Mouse (Mus musculus): ENCODE data around the gene Srgap2.
A peak's percentile ranks its signal among the peaks of the same experiment; 100 is the strongest.

The Srgap2 gene

DNA sequence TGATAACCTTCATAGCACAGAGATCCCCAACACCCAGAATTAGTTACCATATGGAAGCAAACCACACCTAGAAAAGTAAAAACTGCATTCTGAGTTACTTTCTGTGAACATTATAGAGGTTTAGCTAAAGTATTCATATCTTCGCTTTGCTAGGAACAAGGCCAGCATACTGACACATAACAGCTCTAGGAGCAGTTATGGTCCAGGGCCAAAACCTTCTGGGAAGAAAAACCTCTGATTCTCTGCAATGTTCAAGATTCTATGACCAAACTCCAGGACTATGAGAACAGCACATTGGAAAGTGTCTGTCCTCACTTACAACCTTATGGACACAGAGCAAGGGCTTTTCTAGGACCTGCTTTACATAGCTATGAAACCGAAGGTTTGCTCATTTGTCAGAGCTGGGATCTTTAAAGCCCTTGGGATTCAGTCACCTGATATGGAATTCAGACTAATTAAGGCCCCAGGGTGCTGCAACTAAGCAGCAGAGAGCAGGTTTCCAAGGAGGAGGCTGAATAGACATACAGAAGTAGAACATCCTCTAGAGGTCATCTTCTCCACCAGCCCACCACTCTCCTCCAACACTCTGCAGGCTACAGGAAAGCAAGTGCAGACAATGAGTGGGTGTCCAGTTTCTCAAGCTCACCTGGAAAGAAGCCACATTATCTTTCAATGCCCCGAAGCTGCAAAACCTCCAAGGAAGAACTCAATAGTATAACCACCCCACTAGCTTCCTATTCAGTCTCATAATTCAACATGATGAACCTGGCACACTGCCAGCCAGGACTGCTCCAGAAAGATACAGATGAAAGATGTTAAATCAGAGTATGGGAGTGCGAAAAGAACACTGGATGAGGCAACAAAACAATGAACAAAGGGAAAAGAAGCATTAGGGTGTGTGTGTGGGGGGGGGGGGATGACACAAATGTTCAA lies 32.9 kb downstream of the Srgap2 start:
- TF ChIP-seq GATA4 (IDR thresholded peaks at IDR 0.05; ENCODE audit: insufficient replicate concordance, low read length): no peak

DNA sequence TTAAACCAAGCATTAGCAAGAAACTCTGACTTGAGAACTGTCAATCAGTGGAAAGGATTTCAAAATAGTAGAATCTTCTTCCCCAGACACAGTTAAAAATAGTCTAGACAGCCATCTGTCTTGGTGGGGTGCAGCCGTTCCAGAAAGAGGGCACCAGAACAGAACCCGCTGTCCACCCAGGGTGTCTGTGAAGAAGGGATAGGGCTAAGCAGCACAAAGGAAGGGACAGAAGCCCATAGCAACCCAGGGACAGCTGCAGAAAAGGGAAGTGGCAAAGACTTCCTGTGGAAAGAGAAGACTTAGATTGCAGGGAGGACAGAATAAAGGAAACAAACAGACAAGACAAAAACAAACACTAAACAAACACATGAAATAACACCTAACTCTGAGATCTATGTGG lies 34.8 kb downstream of the Srgap2 start:
- no peak for TF ChIP-seq GATA4 (IDR thresholded peaks at IDR 0.05; ENCODE audit: insufficient replicate concordance, low read length)

- no peak for TF ChIP-seq GATA4 (IDR thresholded peaks at IDR 0.05; ENCODE audit: insufficient replicate concordance, low read length)
These were observed 35.6 kb downstream of the Srgap2 start for GRCm38 (mm10) chr1:131491579-131491978.

GRCm38 (mm10) chr1:131489312-131489711 lies 37.8 kb downstream of the Srgap2 start:
- TF ChIP-seq GATA4 (IDR thresholded peaks at IDR 0.05; ENCODE audit: insufficient replicate concordance, low read length): no peak

GRCm38 (mm10) chr1:131486094-131486850 lies 40.9 kb downstream of the Srgap2 start:
- TF ChIP-seq GATA4 (IDR thresholded peaks at IDR 0.05; ENCODE audit: insufficient replicate concordance, low read length): peak; percentile 26; the same call in 1 of the 2 replicates

- TF ChIP-seq GATA4 (IDR thresholded peaks at IDR 0.05; ENCODE audit: insufficient replicate concordance, low read length): no peak
These were observed 44.9 kb downstream of the Srgap2 start for GRCm38 (mm10) chr1:131482242-131482641.

- no peak for TF ChIP-seq GATA4 (IDR thresholded peaks at IDR 0.05; ENCODE audit: insufficient replicate concordance, low read length)
These were observed 45.8 kb downstream of the Srgap2 start for GRCm38 (mm10) chr1:131481391-131481790.

DNA sequence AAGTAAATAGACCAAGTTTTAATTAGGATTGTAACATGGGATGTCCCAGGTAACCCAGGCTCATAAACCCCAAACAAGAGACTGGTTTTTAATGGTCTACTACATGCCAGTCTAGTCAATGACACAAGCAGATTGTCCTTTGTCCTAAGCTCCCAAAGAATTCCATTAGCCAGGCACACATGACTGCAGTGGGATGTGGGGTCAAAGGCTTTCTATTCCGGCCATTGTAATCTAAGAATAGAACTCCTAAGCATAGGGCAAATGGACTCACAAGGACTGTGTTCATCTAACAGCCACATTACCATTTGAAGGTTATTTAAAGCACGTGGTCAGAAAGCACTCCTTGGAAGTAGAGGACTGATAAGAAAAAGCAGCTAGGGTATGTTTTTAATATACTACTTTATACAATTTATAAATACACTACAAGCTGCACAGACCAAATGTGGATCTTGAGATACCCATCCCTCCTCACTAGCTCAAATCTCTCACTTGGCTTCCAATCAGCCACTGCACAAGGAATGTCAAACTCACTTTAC lies 48.3 kb downstream of the Srgap2 start:
- TF ChIP-seq GATA4 (IDR thresholded peaks at IDR 0.05; ENCODE audit: insufficient replicate concordance, low read length): peak; percentile 39; the same call in 1 of the 2 replicates

- no peak for TF ChIP-seq GATA4 (IDR thresholded peaks at IDR 0.05; ENCODE audit: insufficient replicate concordance, low read length)
These were observed 51.8 kb downstream of the Srgap2 start for GRCm38 (mm10) chr1:131475306-131475705.

DNA sequence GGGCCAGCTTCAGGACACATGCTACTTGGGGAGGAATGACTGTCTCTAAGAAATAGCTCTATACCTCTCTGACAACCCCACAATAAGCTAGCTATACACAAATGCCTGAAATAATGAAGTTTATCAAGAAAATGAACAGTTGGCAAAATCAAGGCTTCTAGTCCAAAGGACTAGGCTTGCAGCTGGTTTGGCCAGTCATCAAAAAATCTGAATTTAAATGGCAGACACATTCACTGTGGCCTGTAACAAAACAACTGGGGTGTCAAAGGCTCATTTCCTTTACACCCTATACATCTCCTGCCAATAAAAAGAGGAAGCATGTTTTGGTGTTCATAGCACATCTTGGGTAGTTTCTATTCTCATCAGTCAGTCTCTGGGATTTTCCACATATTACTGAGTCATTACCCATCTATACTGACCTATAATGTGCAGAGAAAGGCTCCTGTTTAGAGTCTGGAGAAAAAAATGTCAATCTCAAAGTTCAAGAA lies 53.5 kb downstream of the Srgap2 start:
- TF ChIP-seq GATA4 (IDR thresholded peaks at IDR 0.05; ENCODE audit: insufficient replicate concordance, low read length): no peak

GRCm38 (mm10) chr1:131470597-131470996 lies 56.6 kb downstream of the Srgap2 start:
- no peak for TF ChIP-seq GATA4 (IDR thresholded peaks at IDR 0.05; ENCODE audit: insufficient replicate concordance, low read length)

GRCm38 (mm10) chr1:131465855-131466254 lies 61.3 kb downstream of the Srgap2 start:
- no peak for TF ChIP-seq GATA4 (IDR thresholded peaks at IDR 0.05; ENCODE audit: insufficient replicate concordance, low read length)

- TF ChIP-seq GATA4 (IDR thresholded peaks at IDR 0.05; ENCODE audit: insufficient replicate concordance, low read length): no peak
These were observed 63.1 kb downstream of the Srgap2 start for GRCm38 (mm10) chr1:131463953-131464627.

GRCm38 (mm10) chr1:131462541-131463067 lies 64.5 kb downstream of the Srgap2 start:
- no peak for TF ChIP-seq GATA4 (IDR thresholded peaks at IDR 0.05; ENCODE audit: insufficient replicate concordance, low read length)

Measured in liver, adult (tissue).